Mouse (Mus musculus) ES-E14 (cell line): Measurements from ENCODE around the gene Plekhm2. TPM values are rescaled to one million over a fixed set of nuclear protein-coding genes. Genes with fewer than 3 reads are reported as not detected.

Experiments
- DNase-seq: peaks from one replicate; pipeline ENCODE4 v3.0.0-alpha.2; 2013; ENCODE audit warnings: low read depth, low spot score
- H3K27ac ChIP-seq: 2 replicates; pipeline ENCODE4 v1.5.1; 2012; ENCODE audit warnings: low read depth, mild to moderate bottlenecking, low read length, moderate library complexity, mixed read lengths; ENCODE audit not compliant: poor library complexity, insufficient read depth, severe bottlenecking
- H3K36me3 ChIP-seq: 2 replicates; pipeline ENCODE4 v1.6.1; 2012; ENCODE audit warnings: mild to moderate bottlenecking, low read length, moderate library complexity, mixed read lengths; ENCODE audit not compliant: control insufficient read depth, poor library complexity, insufficient read depth, severe bottlenecking
- H3K4me1 ChIP-seq, 2 experiments: fragments of 150-350 bp in 1 of 2; sonication (generic) in 1 of 2; 2 replicates each; pipeline ENCODE4 v1.6.1; 2012; ENCODE audit warnings: low read length in 2 of 2, mild to moderate bottlenecking in 1 of 2, mixed read lengths in 1 of 2; ENCODE audit not compliant: control insufficient read depth in 2 of 2, insufficient read depth in 2 of 2, poor library complexity in 1 of 2
- H3K4me3 ChIP-seq, 2 experiments: fragments of 150-350 bp in 1 of 2; sonication (generic) in 1 of 2; 2 replicates each; pipeline ENCODE4 v1.5.1; 2012; ENCODE audit warnings: low read length in 2 of 2, low read depth in 1 of 2, mild to moderate bottlenecking in 1 of 2, mixed read lengths in 1 of 2; ENCODE audit not compliant: insufficient read depth in 1 of 2, poor library complexity in 1 of 2, severe bottlenecking in 1 of 2
- H3K9ac ChIP-seq: 2 replicates; pipeline ENCODE4 v1.6.1; 2012; ENCODE audit warnings: low read depth, mild to moderate bottlenecking, low read length, mixed read lengths; ENCODE audit not compliant: poor library complexity, insufficient read depth, severe bottlenecking
- H3K9me3 ChIP-seq: fragments of 150-350 bp; sonication (generic); 2 replicates; pipeline ENCODE4 v1.6.1; 2012; ENCODE audit warnings: low read depth, mild to moderate bottlenecking, low read length; ENCODE audit not compliant: control insufficient read depth, insufficient read depth
- CHD2 ChIP-seq: IDR thresholded peaks from 2 replicates; pipeline ENCODE4 v1.6.1; 2014; ENCODE audit warnings: mild to moderate bottlenecking, low read depth, low read length, inconsistent platforms
- HCFC1 ChIP-seq: IDR thresholded peaks from 2 replicates; pipeline ENCODE4 v1.6.1; 2012; ENCODE audit warnings: low read length, inconsistent platforms, borderline replicate concordance; ENCODE audit not compliant: insufficient read depth
- MAFK ChIP-seq: IDR thresholded peaks from 2 replicates; pipeline ENCODE4 v1.6.1; 2014; ENCODE audit warnings: mild to moderate bottlenecking, low read depth, low read length, inconsistent platforms; ENCODE audit not compliant: insufficient read depth
- ZC3H11A ChIP-seq: IDR thresholded peaks from 2 replicates; pipeline ENCODE4 v1.6.1; 2012; ENCODE audit warnings: low read depth, mild to moderate bottlenecking, inconsistent platforms, low read length, borderline replicate concordance
- ZNF384 ChIP-seq: IDR thresholded peaks from 2 replicates; pipeline ENCODE4 v1.6.1; 2012; ENCODE audit warnings: low read depth, low read length, inconsistent platforms
- in situ Hi-C, 2 experiments: fragments of 600-800 bp; cut with MboI; formaldehyde crosslinking; loops; one replicate each; pipeline ENCODE4 v1.15.1; 2025; ENCODE audit warnings: low sequenced_read_pairs in 2 of 2, inconsistent platforms in 1 of 2; ENCODE audit not compliant: unreplicated experiment in 2 of 2
- total RNA-seq: library from RNA; depleted of rRNA; stranded (reverse); fragments of 300-350 nt; gene quantifications from 2 replicates; pipeline ENCODE4 v1.2.3, GENCODE M21; 2012

Plekhm2 gene
- total RNA-seq, 1 experiment, result 6.2 TPM

- no peak for DNase-seq
- no peaks in the 10 kb centered on the region for H3K9me3 ChIP-seq
- in situ Hi-C loops, result no loop called here
- no peak overlapping the region for H3K9ac ChIP-seq
- H3K4me3 ChIP-seq, result no peak overlapping the region
- H3K4me1 ChIP-seq, result peaks cover 14 to 18% of the 10 kb centered on the region in 2 experiments
- TF ChIP-seq HCFC1 (no peak), CHD2 (no peak), ZC3H11A (no peak), MAFK (no peak), ZNF384 (no peak)
- no peak overlapping the region for H3K27ac ChIP-seq
- H3K36me3 ChIP-seq, result peaks cover 44% of the 10 kb centered on the region
Measured at GRCm38 (mm10) chr4:141686093-141686492, 21.4 kb upstream of the Plekhm2 start.

- Histone ChIP-seq H3K9ac (no peak within 1 kb of the TSS), H3K27ac (no peak within 1 kb of the TSS), H3K4me1 (peaks cover 18 to 23% of the 10 kb centered on the region in 2 experiments), H3K4me3 (no peak within 1 kb of the TSS), H3K9me3 (no peaks in the 10 kb centered on the region), H3K36me3 (peaks cover 44% of the 10 kb centered on the region)
- TF ChIP-seq ZC3H11A (no peak), ZNF384 (no peak), CHD2 (no peak), HCFC1 (no peak), MAFK (no peak)
- no peak for DNase-seq
- in situ Hi-C loops, result no loop called here
Measured at GRCm38 (mm10) chr4:141685499-141685898, 20.8 kb upstream of the Plekhm2 start, which contains the start of gene Rsc1a1. Rsc1a1 (minus strand) TSS chr4:141685599.

- in situ Hi-C loops, result no loop called here
- Histone ChIP-seq H3K27ac (peak overlapping the region; percentile 70; the same call in 1 of the 2 replicates), H3K4me1 (peaks cover 29 to 36% of the 10 kb centered on the region in 2 experiments), H3K4me3 (no peak overlapping the region), H3K9me3 (no peaks in the 10 kb centered on the region), H3K36me3 (peaks cover 33% of the 10 kb centered on the region), H3K9ac (no peak overlapping the region)
- TF ChIP-seq ZNF384, result no peak
- no peak for TF ChIP-seq HCFC1
- TF ChIP-seq ZC3H11A, result no peak
- TF ChIP-seq CHD2, result no peak
- TF ChIP-seq MAFK, result no peak
- no peak for DNase-seq
Measured at GRCm38 (mm10) chr4:141682706-141683230, 18.1 kb upstream of the Plekhm2 start.

GRCm38 (mm10) chr4:141681767-141682166, 17.1 kb upstream of the Plekhm2 start:
- H3K9me3 ChIP-seq, result no peaks in the 10 kb centered on the region
- H3K4me3 ChIP-seq, result no peak overlapping the region
- no peak for DNase-seq
- TF ChIP-seq MAFK (no peak), CHD2 (no peak), ZC3H11A (no peak), ZNF384 (no peak), HCFC1 (no peak)
- in situ Hi-C loops, result no loop called here
- H3K36me3 ChIP-seq, result peaks cover 33% of the 10 kb centered on the region
- peak overlapping the region; percentile 55; the same call in 1 of the 2 replicates for H3K27ac ChIP-seq
- peaks cover 32 to 39% of the 10 kb centered on the region in 2 experiments for H3K4me1 ChIP-seq
- peak overlapping the region; percentile 41; the same call in 1 of the 2 replicates for H3K9ac ChIP-seq
